ENCODE assay signal across 23 mouse cellular contexts in genomic region chr1:84866231-84866630, GRCm38 (mm10). TPM values are rescaled to one million over a fixed set of nuclear protein-coding genes. Genes with fewer than 3 reads are reported as not detected.
A peak's percentile ranks its signal among the peaks of the same experiment; 100 is the strongest.
DNase-seq lines count a peak whose midpoint lies in the region; ATAC-seq lines count a peak whose summit lies in the region.
"Had no signal": no experiment of that assay in that cellular context is flagged by ENCODE, and none has a peak within 500 bp of the region (broad histone marks: within the 10 kb centered on the region; RNA-seq: fewer than 3 reads in every experiment).

No protein-coding gene starts in this region.

- no peak overlapping the region for H3K4me2 ChIP-seq in midbrain, embryonic 11.5 days
- H3K4me2 ChIP-seq: embryonic facial prominence, embryonic 15.5 days; forebrain, embryonic 12.5 days; limb, embryonic 12.5 days; liver, embryonic 15.5 days; lung, embryonic 15.5 days; midbrain, embryonic 15.5 days; neural tube, embryonic 15.5 days; stomach, embryonic 15.5 days had no signal

- 90% methylated on average over 6 of the region's 6 CpGs for WGBS in midbrain, embryonic 11.5 days
- 91% methylated on average over 6 of the region's 6 CpGs for WGBS in midbrain, embryonic 10.5 days

- H3K36me3 ChIP-seq in midbrain, embryonic 11.5 days (ENCODE audit: control insufficient read depth, insufficient read depth, low read length): no peaks in the 10 kb centered on the region
- H3K36me3 ChIP-seq in midbrain, embryonic 10.5 days: no peaks in the 10 kb centered on the region
- H3K36me3 ChIP-seq: embryonic facial prominence, embryonic 10.5 days; embryonic facial prominence, embryonic 15.5 days; forebrain, embryonic 12.5 days; limb, embryonic 12.5 days; liver, embryonic 15.5 days; lung, embryonic 15.5 days; midbrain, embryonic 15.5 days; neural tube, embryonic 15.5 days; stomach, embryonic 15.5 days had no signal

- no peak overlapping the region for H3K4me3 ChIP-seq in midbrain, embryonic 11.5 days (ENCODE audit: low read depth, low read length)
- no peak overlapping the region for H3K4me3 ChIP-seq in midbrain, embryonic 10.5 days
- H3K4me3 ChIP-seq: embryonic facial prominence, embryonic 10.5 days; embryonic facial prominence, embryonic 15.5 days; forebrain, embryonic 12.5 days; limb, embryonic 12.5 days; liver, embryonic 15.5 days; lung, embryonic 15.5 days; midbrain, embryonic 15.5 days; neural tube, embryonic 15.5 days; stomach, embryonic 15.5 days had no signal

- no peaks in the 10 kb centered on the region for H3K9me3 ChIP-seq in midbrain, embryonic 11.5 days (ENCODE audit: control insufficient read depth, low read length)
- H3K9me3 ChIP-seq in midbrain, embryonic 10.5 days (replicated peaks): no peaks in the 10 kb centered on the region
- H3K9me3 ChIP-seq: embryonic facial prominence, embryonic 10.5 days; embryonic facial prominence, embryonic 15.5 days; forebrain, embryonic 12.5 days; limb, embryonic 12.5 days; liver, embryonic 15.5 days; lung, embryonic 15.5 days; midbrain, embryonic 15.5 days; neural tube, embryonic 15.5 days; stomach, embryonic 15.5 days had no signal

- intact Hi-C loops in heart, postnatal 25 days (cut with DNase I): no loop called here

- no peaks in the 10 kb centered on the region for H3K27me3 ChIP-seq in midbrain, embryonic 11.5 days (ENCODE audit: control insufficient read depth, insufficient read depth, low read length)
- no peaks in the 10 kb centered on the region for H3K27me3 ChIP-seq in midbrain, embryonic 10.5 days (ENCODE audit: low read depth, poor library complexity, severe bottlenecking)
- H3K27me3 ChIP-seq: CH12.LX; embryonic facial prominence, embryonic 15.5 days; forebrain, embryonic 12.5 days; limb, embryonic 12.5 days; liver, embryonic 15.5 days; lung, embryonic 15.5 days; midbrain, embryonic 15.5 days; neural tube, embryonic 15.5 days; stomach, embryonic 15.5 days had no signal

- ATAC-seq in cerebellum, adult (ENCODE audit: insufficient number of reproducible peaks, low FRiP score, low TSS enrichment): no peak
- no peak for ATAC-seq in midbrain, embryonic 11.5 days (ENCODE audit: low FRiP score)
- ATAC-seq: forebrain, postnatal 0 days; hindbrain, embryonic 16.5 days; midbrain, embryonic 15.5 days had no signal

- no peaks in the 10 kb centered on the region for H3K4me1 ChIP-seq in midbrain, embryonic 11.5 days (ENCODE audit: control insufficient read depth, insufficient read depth, low read length)
- no peaks in the 10 kb centered on the region for H3K4me1 ChIP-seq in midbrain, embryonic 10.5 days
- H3K4me1 ChIP-seq: forebrain, embryonic 12.5 days; lung, embryonic 15.5 days; midbrain, embryonic 15.5 days; neural tube, embryonic 15.5 days; stomach, embryonic 15.5 days had no signal

- DNase-seq in cerebellum, postnatal 10 days: peak; percentile 17 to 42
- peak; percentile 12 for DNase-seq in midbrain, embryonic 11.5 days (ENCODE audit: low spot score, missing footprints)
- no peak for DNase-seq in midbrain, embryonic 10.5 days (ENCODE audit: low spot score)
- DNase-seq in kidney, postnatal 14 days: peak; percentile 51
- DNase-seq in heart, postnatal 25 days (ENCODE audit: low spot score): no peak
- DNase-seq in yolk sac, embryonic 10.5 days (ENCODE audit: low spot score): no peak
- DNase-seq: adrenal gland, postnatal 36 days; forebrain, postnatal 0 days; heart, postnatal 14 days; lung, postnatal 36 days; right cerebral cortex, postnatal 25 days had no signal

- H3K27ac ChIP-seq in midbrain, embryonic 11.5 days (ENCODE audit: low read depth, low read length): no peak overlapping the region
- no peak overlapping the region for H3K27ac ChIP-seq in midbrain, embryonic 10.5 days (replicated peaks)
- H3K27ac ChIP-seq: embryonic facial prominence, embryonic 10.5 days; embryonic facial prominence, embryonic 15.5 days; forebrain, embryonic 12.5 days; limb, embryonic 12.5 days; liver, embryonic 15.5 days; lung, embryonic 15.5 days; midbrain, embryonic 15.5 days; neural tube, embryonic 15.5 days; stomach, embryonic 15.5 days had no signal

- H3K9ac ChIP-seq in midbrain, embryonic 11.5 days (ENCODE audit: low read length): no peak overlapping the region
- H3K9ac ChIP-seq: embryonic facial prominence, embryonic 15.5 days; forebrain, embryonic 12.5 days; forebrain, postnatal 0 days; limb, embryonic 12.5 days; liver, embryonic 15.5 days; lung, embryonic 15.5 days; midbrain, embryonic 15.5 days; neural tube, embryonic 15.5 days; stomach, embryonic 15.5 days had no signal

RNA-seq across cellular contexts. Expression of gene Trip12, which starts 25.9 kb away (rescaled TPM):
- 99.4 and 107 TPM in 2 replicates for polyA plus RNA-seq in midbrain, embryonic 11.5 days (2014; fragmentation: Nextera tagmentation; extraction: Ambion mirVana)
- polyA plus RNA-seq in midbrain, embryonic 10.5 days (2016; fragmentation: Nextera tagmentation; extraction: Ambion mirVana): 70.3 and 86.5 TPM in 2 replicates
- total RNA-seq in heart, postnatal 25 days (2021): 100 to 1,000 TPM; 185 to 203 TPM

RNA-seq across cellular contexts. Expression of gene Fbxo36, which starts 26.6 kb away (rescaled TPM):
- 10.7 and 12.3 TPM in 2 replicates for polyA plus RNA-seq in midbrain, embryonic 11.5 days (2014; fragmentation: Nextera tagmentation; extraction: Ambion mirVana)
- polyA plus RNA-seq in midbrain, embryonic 10.5 days (2016; fragmentation: Nextera tagmentation; extraction: Ambion mirVana): 9.8 and 10.9 TPM in 2 replicates
- total RNA-seq in heart, postnatal 25 days (2021): 1 to 10 TPM in 1 of 2 experiments, under 1 TPM in 1; 0.98 to 1.7 TPM

Comparison
In these comparisons a context has a peak if more than half of its experiments do, and no peak if none do; other contexts are left out.
1. DNase-seq: peak in cerebellum, postnatal 10 days (2 of 2), midbrain, embryonic 11.5 days (single experiment) and kidney, postnatal 14 days (single experiment); none in midbrain, embryonic 10.5 days (single experiment), heart, postnatal 25 days (single experiment) and yolk sac, embryonic 10.5 days (single experiment).